Mouse (Mus musculus): ENCODE measurements around the gene Wdr1. TPM values are rescaled to one million over a fixed set of nuclear protein-coding genes. Genes with fewer than 3 reads are reported as not detected.
"Not testable (repeated sequence)": the region's sequence is repeated elsewhere in the genome, so short reads cannot be mapped to it uniquely, and the experiment has no call there.

Gene Wdr1
- polyA plus RNA-seq (2016; fragmentation: Nextera tagmentation; extraction: Ambion mirVana) = 140 and 149 TPM in 2 replicates

DNA sequence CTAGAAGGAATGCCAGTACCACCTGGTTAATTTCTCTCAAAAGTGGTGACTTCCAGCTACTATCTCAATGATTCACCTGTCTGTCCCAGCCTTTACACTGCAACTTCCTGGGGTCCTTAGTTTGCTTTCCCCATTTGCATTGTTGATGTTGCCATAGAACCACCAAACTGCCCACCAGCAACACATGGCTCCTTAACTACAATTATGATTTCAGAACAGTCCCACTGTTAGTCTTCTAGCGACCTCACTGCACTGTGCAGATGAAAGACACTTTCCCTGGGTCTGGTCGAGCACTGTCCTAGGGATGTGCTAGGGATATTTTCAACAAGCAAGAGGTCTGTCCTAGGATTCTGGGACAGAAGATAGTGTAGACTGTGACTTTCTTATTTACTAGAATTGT, at the start of gene Wdr1:
Wdr1 (minus strand) TSS at position 101 of the 400 bp plus-strand sequence.
- no peaks in the 10 kb centered on the region for H3K27me3 ChIP-seq (replicated peaks)
- H3K4me2 ChIP-seq (replicated peaks) = peak within 1 kb of the TSS; percentile 87
- H3K4me3 ChIP-seq = peak within 1 kb of the TSS; percentile 95
- no peaks in the 10 kb centered on the region for H3K9me3 ChIP-seq
- H3K4me1 ChIP-seq = peaks cover 20% of the 10 kb centered on the region
- H3K27ac ChIP-seq = peak within 1 kb of the TSS; percentile 80; the same call in 1 of the 2 replicates
- H3K9ac ChIP-seq = peak within 1 kb of the TSS; percentile 93
- WGBS = 81% methylated on average over 2 of the region's 2 CpGs
- peaks cover 12% of the 10 kb centered on the region for H3K36me3 ChIP-seq
- no peak for ATAC-seq (ENCODE audit: low FRiP score, low read depth)

GRCm38 (mm10) chr5:38611118-38611517, 48.1 kb upstream of the Wdr1 start:
- no peak overlapping the region for H3K4me2 ChIP-seq (replicated peaks)
- no peaks in the 10 kb centered on the region for H3K9me3 ChIP-seq
- 94% methylated on average over 3 of the region's 3 CpGs for WGBS
- ATAC-seq (ENCODE audit: low FRiP score, low read depth) = no peak
- H3K36me3 ChIP-seq = no peaks in the 10 kb centered on the region
- no peak overlapping the region for H3K9ac ChIP-seq
- no peaks in the 10 kb centered on the region for H3K4me1 ChIP-seq
- H3K27ac ChIP-seq = no peak overlapping the region
- no peak overlapping the region for H3K4me3 ChIP-seq
- no peaks in the 10 kb centered on the region for H3K27me3 ChIP-seq (replicated peaks)

GRCm38 (mm10) chr5:38608219-38608618, 45.2 kb upstream of the Wdr1 start:
- H3K9me3 ChIP-seq; H3K4me3 ChIP-seq; H3K9ac ChIP-seq; H3K27me3 ChIP-seq (replicated peaks); ATAC-seq (ENCODE audit: low FRiP score, low read depth); H3K4me1 ChIP-seq; H3K4me2 ChIP-seq (replicated peaks); H3K27ac ChIP-seq; H3K36me3 ChIP-seq: not testable (repeated sequence)
- WGBS = 83% methylated on average over 4 of the region's 4 CpGs

DNA sequence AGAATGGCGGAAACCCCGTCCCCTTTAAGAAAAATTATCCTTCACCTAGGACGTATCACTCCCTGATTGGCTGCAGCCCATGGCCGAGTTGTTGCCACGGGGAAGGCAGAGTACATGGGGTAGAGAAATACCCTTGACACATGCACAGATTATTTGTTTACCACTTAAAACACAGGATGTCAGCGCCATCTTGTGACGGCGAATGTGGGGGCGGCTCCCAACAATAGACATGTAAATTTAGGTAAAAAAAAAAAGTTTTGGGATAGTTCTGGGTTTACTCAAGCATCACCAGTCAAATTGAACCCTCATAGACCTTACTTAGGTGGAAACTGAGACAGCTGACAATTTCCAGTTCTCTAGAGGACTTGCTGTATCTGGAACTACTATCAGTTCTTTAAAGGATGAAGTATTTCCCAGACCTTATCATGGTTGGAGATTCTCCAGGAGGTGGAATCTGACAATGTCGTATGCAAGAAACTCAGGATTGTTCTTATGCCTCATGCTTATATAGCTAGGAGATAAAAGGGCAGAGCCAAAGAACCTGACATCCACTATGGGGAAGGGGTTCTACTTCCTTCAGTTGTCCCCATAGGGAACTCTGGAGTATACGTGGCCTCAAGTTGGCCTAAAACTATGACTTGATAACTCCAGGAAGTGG, 35.8 kb upstream of the Wdr1 start:
- ATAC-seq (ENCODE audit: low FRiP score, low read depth) = no peak
- WGBS = 66% methylated on average over 11 of the region's 11 CpGs

DNA sequence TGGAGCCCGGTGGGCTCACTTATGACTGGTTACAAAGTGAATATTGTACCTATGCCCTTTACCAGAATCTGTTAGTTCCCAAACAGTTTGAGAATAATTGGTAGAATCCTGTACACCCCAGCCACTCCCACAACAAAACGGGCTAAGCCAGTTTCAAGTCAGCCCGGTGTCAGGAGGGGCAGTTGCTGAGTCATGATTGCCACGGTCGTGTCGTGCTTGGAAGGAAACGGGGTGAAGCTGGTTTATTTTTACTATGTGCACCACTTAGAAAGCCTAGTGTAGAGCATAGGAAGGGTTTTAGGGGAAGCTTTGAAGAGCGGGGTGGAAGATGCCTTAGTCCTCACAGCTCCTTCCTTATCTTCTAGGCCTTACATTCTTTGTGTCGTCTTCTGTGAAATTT, 25.9 kb upstream of the Wdr1 start:
- ATAC-seq (ENCODE audit: low FRiP score, low read depth) = no peak
- 83% methylated on average over 9 of the region's 9 CpGs for WGBS
- Histone ChIP-seq H3K9me3 (no peaks in the 10 kb centered on the region), H3K27ac (no peak overlapping the region), H3K4me2 (replicated peaks) (no peak overlapping the region), H3K36me3 (no peaks in the 10 kb centered on the region), H3K4me1 (no peaks in the 10 kb centered on the region), H3K27me3 (replicated peaks) (no peaks in the 10 kb centered on the region), H3K4me3 (no peak overlapping the region), H3K9ac (no peak overlapping the region)

More for the DNA sequence above, 35.8 kb upstream of the Wdr1 start:
- peak overlapping the region; percentile 20; the same call in 1 of the 2 replicates for H3K4me3 ChIP-seq
- H3K4me1 ChIP-seq = no peaks in the 10 kb centered on the region
- peak overlapping the region; percentile 46 for H3K4me2 ChIP-seq (replicated peaks)
- H3K27ac ChIP-seq = no peak overlapping the region
- no peaks in the 10 kb centered on the region for H3K27me3 ChIP-seq (replicated peaks)
- H3K36me3 ChIP-seq = no peaks in the 10 kb centered on the region
- H3K9me3 ChIP-seq = no peaks in the 10 kb centered on the region
- H3K9ac ChIP-seq = no peak overlapping the region

GRCm38 (mm10) chr5:38585450-38585849, 22.4 kb upstream of the Wdr1 start:
- H3K27me3 ChIP-seq (replicated peaks) = no peaks in the 10 kb centered on the region
- H3K4me3 ChIP-seq = no peak overlapping the region
- H3K9me3 ChIP-seq = no peaks in the 10 kb centered on the region
- no peak overlapping the region for H3K27ac ChIP-seq
- WGBS = 84% methylated on average over 2 of the region's 2 CpGs
- no peak overlapping the region for H3K4me2 ChIP-seq (replicated peaks)
- no peaks in the 10 kb centered on the region for H3K36me3 ChIP-seq
- ATAC-seq (ENCODE audit: low FRiP score, low read depth) = no peak
- no peak overlapping the region for H3K9ac ChIP-seq
- H3K4me1 ChIP-seq = no peaks in the 10 kb centered on the region

DNA sequence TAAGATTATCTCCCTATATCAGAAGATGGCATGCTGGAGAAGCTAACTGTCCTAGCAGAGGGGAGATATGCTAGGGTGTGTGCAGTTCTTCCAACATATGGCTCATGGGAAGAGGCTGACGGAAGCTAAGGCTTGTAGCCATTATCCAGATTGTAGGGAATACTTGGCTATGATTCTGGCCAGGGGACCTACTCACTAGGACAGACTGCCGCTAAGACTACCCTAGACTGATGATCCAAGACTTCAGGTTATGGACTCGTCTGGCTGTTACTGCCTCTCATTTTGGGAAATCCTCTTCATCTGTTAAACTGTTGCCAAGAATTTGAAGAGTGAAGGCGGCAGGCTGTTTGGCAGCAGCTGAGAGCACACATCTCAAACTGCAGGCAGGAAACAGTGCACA, 20.0 kb upstream of the Wdr1 start:
- 88% methylated on average over 4 of the region's 4 CpGs for WGBS
- H3K4me1 ChIP-seq = no peaks in the 10 kb centered on the region
- no peaks in the 10 kb centered on the region for H3K36me3 ChIP-seq
- no peak overlapping the region for H3K4me2 ChIP-seq (replicated peaks)
- H3K9ac ChIP-seq = no peak overlapping the region
- no peak overlapping the region for H3K4me3 ChIP-seq
- ATAC-seq (ENCODE audit: low FRiP score, low read depth) = no peak
- no peak overlapping the region for H3K27ac ChIP-seq
- H3K9me3 ChIP-seq = no peaks in the 10 kb centered on the region
- no peaks in the 10 kb centered on the region for H3K27me3 ChIP-seq (replicated peaks)

- no peaks in the 10 kb centered on the region for H3K36me3 ChIP-seq
- no peak overlapping the region for H3K27ac ChIP-seq
- no peak overlapping the region for H3K4me3 ChIP-seq
- no peak overlapping the region for H3K9ac ChIP-seq
- H3K4me2 ChIP-seq (replicated peaks) = no peak overlapping the region
- H3K9me3 ChIP-seq = no peaks in the 10 kb centered on the region
- WGBS = 30% methylated on average over 6 of the region's 6 CpGs
- no peaks in the 10 kb centered on the region for H3K4me1 ChIP-seq
- H3K27me3 ChIP-seq (replicated peaks) = no peaks in the 10 kb centered on the region
- ATAC-seq (ENCODE audit: low FRiP score, low read depth) = peak; percentile 29; the same call in 1 of the 2 replicates
These were observed 17.7 kb upstream of the Wdr1 start for GRCm38 (mm10) chr5:38580703-38581102.

GRCm38 (mm10) chr5:38570876-38571275, 7.9 kb upstream of the Wdr1 start:
- no peaks in the 10 kb centered on the region for H3K27me3 ChIP-seq (replicated peaks)
- no peaks in the 10 kb centered on the region for H3K4me1 ChIP-seq
- 77% methylated on average over 2 of the region's 2 CpGs for WGBS
- no peak overlapping the region for H3K9ac ChIP-seq
- H3K9me3 ChIP-seq = no peaks in the 10 kb centered on the region
- no peak overlapping the region for H3K4me2 ChIP-seq (replicated peaks)
- no peak overlapping the region for H3K27ac ChIP-seq
- no peaks in the 10 kb centered on the region for H3K36me3 ChIP-seq
- ATAC-seq (ENCODE audit: low FRiP score, low read depth) = no peak
- no peak overlapping the region for H3K4me3 ChIP-seq

- H3K4me3 ChIP-seq = no peak overlapping the region
- no peaks in the 10 kb centered on the region for H3K9me3 ChIP-seq
- H3K4me2 ChIP-seq (replicated peaks) = no peak overlapping the region
- no peaks in the 10 kb centered on the region for H3K27me3 ChIP-seq (replicated peaks)
- H3K9ac ChIP-seq = no peak overlapping the region
- H3K36me3 ChIP-seq = no peaks in the 10 kb centered on the region
- ATAC-seq (ENCODE audit: low FRiP score, low read depth) = no peak
- H3K27ac ChIP-seq = no peak overlapping the region
- no peaks in the 10 kb centered on the region for H3K4me1 ChIP-seq
These were observed 5.6 kb upstream of the Wdr1 start for GRCm38 (mm10) chr5:38568652-38569051.

DNA sequence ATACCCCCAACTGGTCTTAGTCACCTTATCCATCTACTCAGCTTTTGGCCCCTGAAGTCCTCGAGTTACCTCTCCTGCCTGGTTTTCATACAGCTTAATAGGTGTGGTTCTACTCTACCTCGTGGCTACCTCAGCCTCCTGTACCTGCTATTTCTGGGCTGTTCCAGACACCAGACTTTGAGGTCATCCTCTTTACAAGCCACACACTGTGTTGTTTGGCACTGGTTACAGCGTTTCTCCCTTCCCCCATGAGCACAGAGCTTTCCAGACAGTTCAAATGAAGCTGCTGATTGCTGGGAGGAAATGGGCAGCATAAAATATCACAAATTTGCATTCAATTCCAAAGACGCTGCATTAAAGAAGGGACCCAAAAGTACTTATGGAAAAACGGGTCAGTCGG, 1.8 kb upstream of the Wdr1 start:
- ATAC-seq (ENCODE audit: low FRiP score, low read depth) = no peak
- WGBS = 85% methylated on average over 6 of the region's 6 CpGs

DNA sequence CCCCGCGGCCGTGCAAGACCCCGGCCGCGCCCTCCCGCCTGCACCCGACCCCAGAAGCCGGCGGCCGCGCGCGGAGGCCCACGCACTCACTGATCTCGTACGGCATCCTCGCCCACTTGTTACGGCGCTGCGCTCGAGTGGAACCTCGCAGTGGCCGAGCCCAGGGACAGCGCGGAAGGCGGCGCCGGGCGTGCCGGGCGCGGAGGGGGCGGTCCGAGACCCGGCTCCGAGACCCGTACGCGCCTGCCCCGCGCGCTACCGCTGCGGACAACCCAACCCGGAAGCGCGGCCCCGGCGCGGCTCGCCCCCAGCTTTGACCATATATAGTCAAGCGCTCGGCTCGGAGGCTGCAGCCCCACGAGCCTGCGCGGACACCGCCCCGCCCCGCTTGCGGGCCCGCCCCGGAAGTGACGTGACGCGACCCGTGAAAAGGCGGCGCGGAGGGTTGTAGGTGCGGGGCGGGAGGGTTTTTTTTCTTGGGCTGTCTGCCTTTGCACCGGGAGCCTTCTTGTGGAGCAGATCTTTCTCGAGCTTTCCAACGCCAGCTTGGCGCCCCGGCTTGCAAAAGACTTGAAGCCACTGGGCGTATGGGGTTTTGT, 1.5 kb downstream of the Wdr1 start:
- H3K9me3 ChIP-seq = no peaks in the 10 kb centered on the region
- WGBS = under 1% methylated on average over 79 of the region's 79 CpGs
- peak overlapping the region; percentile 87 for H3K4me2 ChIP-seq (replicated peaks)
- H3K4me3 ChIP-seq = peak overlapping the region; percentile 95
- peak overlapping the region; percentile 93 for H3K9ac ChIP-seq
- H3K36me3 ChIP-seq = peaks cover 17% of the 10 kb centered on the region
- H3K27me3 ChIP-seq (replicated peaks) = no peaks in the 10 kb centered on the region
- peak; percentile 98 for ATAC-seq (ENCODE audit: low FRiP score, low read depth)
- H3K27ac ChIP-seq = peak overlapping the region; percentile 81
- H3K4me1 ChIP-seq = peaks cover 20% of the 10 kb centered on the region

More for the DNA sequence above, 1.8 kb upstream of the Wdr1 start:
- H3K9ac ChIP-seq = no peak overlapping the region
- H3K27ac ChIP-seq = no peak overlapping the region
- H3K27me3 ChIP-seq (replicated peaks) = no peaks in the 10 kb centered on the region
- H3K4me1 ChIP-seq = peaks cover 17% of the 10 kb centered on the region
- H3K9me3 ChIP-seq = no peaks in the 10 kb centered on the region
- H3K4me3 ChIP-seq = no peak overlapping the region
- H3K4me2 ChIP-seq (replicated peaks) = no peak overlapping the region
- no peaks in the 10 kb centered on the region for H3K36me3 ChIP-seq
